Mouse (Mus musculus) limb, embryonic 12.5 days (tissue): ENCODE measurements around the gene Ptpdc1. TPM values are rescaled to one million over a fixed set of nuclear protein-coding genes. Genes with fewer than 3 reads are reported as not detected.

Experiments used
- ATAC-seq: fragments of 200-750 bp; cut with Nextera tagmentation; 2 replicates; pipeline ENCODE4 v1.8.0; 2017; ENCODE audit warnings: low read depth, moderate TSS enrichment; ENCODE audit not compliant: insufficient number of reproducible peaks, insufficient read depth, low FRiP score, low TSS enrichment
- H3K27ac ChIP-seq: fragments of 300-500 bp; sonication (generic); 2 replicates; pipeline ENCODE4 v1.5.1; 2016; ENCODE audit warnings: mild to moderate bottlenecking, moderate library complexity
- H3K27me3 ChIP-seq: fragments of 300-500 bp; sonication (generic); 2 replicates; pipeline ENCODE4 v1.6.1; 2016; ENCODE audit warnings: mild to moderate bottlenecking, moderate library complexity
- H3K36me3 ChIP-seq: fragments of 300-500 bp; sonication (generic); 2 replicates; pipeline ENCODE4 v1.6.1; 2016; ENCODE audit warnings: mild to moderate bottlenecking, moderate library complexity
- H3K4me1 ChIP-seq: fragments of 300-500 bp; sonication (generic); replicated peaks from 2 replicates; pipeline ENCODE4 v1.6.1; 2016
- H3K4me2 ChIP-seq: fragments of 300-500 bp; sonication (generic); 2 replicates; pipeline ENCODE4 v1.6.1; 2016; ENCODE audit warnings: mild to moderate bottlenecking, moderate library complexity
- H3K4me3 ChIP-seq: fragments of 300-500 bp; sonication (generic); replicated peaks from 2 replicates; pipeline ENCODE4 v1.5.1; 2016; ENCODE audit warnings: mild to moderate bottlenecking
- H3K9ac ChIP-seq: fragments of 300-500 bp; sonication (generic); replicated peaks from 2 replicates; pipeline ENCODE4 v1.6.1; 2016; ENCODE audit warnings: mild to moderate bottlenecking, moderate library complexity
- H3K9me3 ChIP-seq: fragments of 300-500 bp; sonication (generic); 2 replicates; pipeline ENCODE4 v1.6.1; 2016; ENCODE audit warnings: mild to moderate bottlenecking, moderate library complexity
- WGBS: fragments of 180-500 bp; shearing (Covaris S2); methylation state at CpG from one replicate; pipeline ENCODE4 v1.1.7; 2016; 5-methylcytosine and 5-hydroxymethylcytosine counted together
- polyA plus RNA-seq: library from polyadenylated mRNA; unstranded; fragments of >200 nt; fragmentation: Nextera tagmentation; extraction: Ambion mirVana; gene quantifications from 2 replicates; pipeline ENCODE4 v1.2.1, GENCODE M21; 2016

Ptpdc1 gene
- polyA plus RNA-seq, 1 experiment from 2014 or later = 20.1 TPM

DNA sequence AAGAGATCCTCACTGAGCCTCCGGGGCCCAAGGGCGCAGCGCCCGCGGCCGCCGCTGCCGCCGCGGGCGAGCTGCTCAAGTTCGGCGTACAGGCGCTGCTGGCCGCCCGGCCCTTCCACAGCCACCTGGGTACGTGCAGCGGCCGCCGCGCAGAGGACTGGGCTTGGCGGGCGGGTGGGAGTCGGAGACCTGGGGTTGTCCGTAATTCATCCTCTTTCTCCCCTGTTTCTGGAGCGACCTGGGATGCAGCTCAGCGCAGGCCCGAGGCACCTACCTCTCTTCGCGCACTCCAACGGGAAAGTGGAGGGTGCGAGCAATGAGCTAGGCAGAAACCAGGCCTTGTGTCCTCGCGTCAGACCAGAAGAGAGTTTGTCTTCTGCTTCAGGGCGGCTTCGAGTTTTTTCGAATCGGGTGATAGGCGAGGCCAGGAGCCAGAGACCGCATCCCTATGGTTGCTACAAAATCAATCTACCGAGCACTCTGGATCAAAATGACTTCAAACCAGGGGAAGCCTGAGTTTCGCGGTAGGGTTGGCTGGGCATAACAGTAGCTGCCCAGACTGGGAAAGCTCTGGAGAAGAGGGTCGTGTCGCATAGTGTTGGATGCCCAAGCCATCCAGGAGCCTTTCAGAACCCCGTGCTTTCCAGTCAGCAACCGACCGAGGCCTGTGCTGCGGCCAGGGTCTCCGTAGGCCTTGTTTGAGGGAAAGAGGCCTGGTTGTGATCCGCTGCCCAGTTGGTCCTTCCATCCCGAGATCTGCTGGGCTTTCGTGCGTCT, 37.9 kb upstream of the Ptpdc1 start:
- WGBS = 2% methylated on average over 54 of the region's 54 CpGs

DNA sequence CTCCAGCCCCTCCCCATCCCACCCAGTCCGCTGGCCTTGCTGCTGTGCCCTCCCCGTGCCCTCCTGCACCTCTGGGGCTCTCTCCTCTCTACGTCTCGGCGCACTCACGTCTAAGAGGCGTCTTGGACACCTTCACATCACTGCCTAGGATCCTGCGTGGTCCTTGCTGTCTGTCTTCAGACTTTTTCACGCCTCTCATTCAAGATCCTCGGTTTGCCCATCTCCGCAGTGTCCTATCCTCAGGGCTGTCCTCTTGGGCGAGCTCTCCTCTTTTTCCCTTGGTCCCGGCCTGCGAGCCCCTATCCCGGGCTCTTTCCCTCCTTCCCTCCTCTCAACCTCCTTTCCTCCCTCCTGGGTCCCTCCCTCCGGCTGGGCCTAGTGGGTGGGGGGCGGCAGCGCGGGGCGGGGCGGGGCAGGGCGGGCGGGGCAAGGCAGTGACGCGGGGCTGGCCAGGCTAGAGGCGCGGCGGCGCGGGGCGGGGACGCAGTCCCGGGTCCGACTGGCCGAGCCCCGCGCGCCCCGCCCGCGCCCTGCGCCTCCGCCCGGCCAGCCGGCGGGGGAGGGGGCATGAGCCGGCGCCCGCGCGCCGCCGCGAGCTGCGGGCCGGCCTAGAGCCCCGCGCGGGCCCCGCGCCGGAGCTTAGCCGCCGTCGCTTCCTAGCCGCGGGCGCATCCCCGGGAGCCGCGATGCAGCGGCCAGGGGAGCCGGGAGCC, 37.1 kb upstream of the Ptpdc1 start, which contains the start of gene Barx1:
TSS of gene Barx1 (plus strand) at position 568 of the 713 bp plus-strand sequence.
- H3K4me3 ChIP-seq = peak within 1 kb of the TSS; percentile 53
- under 1% methylated on average over 61 of the region's 73 CpGs for WGBS
- no peaks in the 10 kb centered on the region for H3K36me3 ChIP-seq
- H3K9ac ChIP-seq = peak within 1 kb of the TSS; percentile 63
- H3K27ac ChIP-seq = no peak within 1 kb of the TSS
- H3K4me2 ChIP-seq = peak within 1 kb of the TSS; percentile 81
- H3K27me3 ChIP-seq = peaks cover 99% of the 10 kb centered on the region
- 0 out of 2 replicates have a peak, but pooled peaks have one; percentile 29 for ATAC-seq
- no peaks in the 10 kb centered on the region for H3K9me3 ChIP-seq
- peaks cover 54% of the 10 kb centered on the region for H3K4me1 ChIP-seq

More for the DNA sequence above, 37.9 kb upstream of the Ptpdc1 start:
- peak overlapping the region; percentile 81 for H3K4me2 ChIP-seq
- peak overlapping the region; percentile 63 for H3K9ac ChIP-seq
- ATAC-seq = no peak
- no peaks in the 10 kb centered on the region for H3K9me3 ChIP-seq
- peaks cover 99% of the 10 kb centered on the region for H3K27me3 ChIP-seq
- H3K4me1 ChIP-seq = peaks cover 53% of the 10 kb centered on the region
- peak overlapping the region; percentile 53 for H3K4me3 ChIP-seq
- H3K36me3 ChIP-seq = no peaks in the 10 kb centered on the region
- no peak overlapping the region for H3K27ac ChIP-seq

DNA sequence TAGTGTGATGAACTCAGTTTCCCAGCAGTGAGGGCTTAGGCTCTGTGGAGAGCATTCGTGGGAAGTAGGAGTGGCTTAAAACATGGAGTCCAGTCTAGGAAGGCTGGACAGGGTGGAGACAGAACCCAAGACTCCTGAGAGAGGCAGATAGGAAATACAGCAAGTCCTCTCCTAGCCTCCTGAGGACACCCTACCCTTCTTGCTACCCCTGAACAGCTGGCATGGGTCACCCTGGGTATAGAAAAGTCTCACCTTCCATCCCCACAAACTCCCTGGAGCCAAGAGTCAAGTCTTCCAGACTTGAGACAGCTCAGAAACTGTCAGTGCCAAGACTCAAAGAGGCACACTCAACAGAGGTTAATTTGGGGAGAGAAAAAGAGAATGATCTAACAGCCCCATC, 36.1 kb upstream of the Ptpdc1 start:
- peaks cover 99% of the 10 kb centered on the region for H3K27me3 ChIP-seq
- H3K4me2 ChIP-seq = no peak overlapping the region
- H3K27ac ChIP-seq = no peak overlapping the region
- H3K4me3 ChIP-seq = no peak overlapping the region
- peaks cover 54% of the 10 kb centered on the region for H3K4me1 ChIP-seq
- no peaks in the 10 kb centered on the region for H3K9me3 ChIP-seq
- H3K9ac ChIP-seq = no peak overlapping the region
- no peaks in the 10 kb centered on the region for H3K36me3 ChIP-seq
- WGBS = 6% methylated on average over 1 of the region's 1 CpGs
- ATAC-seq = no peak

DNA sequence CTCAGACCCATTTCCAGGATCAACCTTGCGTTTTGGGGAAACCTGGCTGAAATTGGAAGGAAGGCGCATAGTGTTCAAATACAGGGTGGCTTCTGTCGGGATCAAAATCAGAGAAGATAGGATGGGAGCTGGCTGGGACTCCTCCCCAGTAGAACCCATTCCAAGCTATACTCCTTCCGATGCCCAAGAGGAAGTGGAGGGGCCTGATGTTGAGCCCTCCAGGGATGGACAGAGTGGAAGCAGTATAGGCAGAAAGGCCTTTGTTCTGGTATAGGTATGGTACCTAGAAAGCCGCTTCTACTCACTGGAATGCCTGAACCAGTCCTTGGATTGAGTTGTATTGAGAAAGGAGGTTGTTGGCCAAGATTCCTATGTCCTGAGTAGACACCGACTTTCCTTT, 35.3 kb upstream of the Ptpdc1 start:
- ATAC-seq = no peak
- Histone ChIP-seq H3K9ac (no peak overlapping the region), H3K27ac (no peak overlapping the region), H3K4me1 (peaks cover 49% of the 10 kb centered on the region), H3K4me3 (no peak overlapping the region), H3K9me3 (no peaks in the 10 kb centered on the region), H3K36me3 (no peaks in the 10 kb centered on the region), H3K4me2 (no peak overlapping the region), H3K27me3 (peaks cover 99% of the 10 kb centered on the region)
- WGBS = 9% methylated on average over 6 of the region's 6 CpGs

GRCm38 (mm10) chr13:48660221-48660734, 34.8 kb upstream of the Ptpdc1 start:
- peak overlapping the region; percentile 30; the same call in 1 of the 2 replicates for H3K4me3 ChIP-seq
- 1% methylated on average over 11 of the region's 11 CpGs for WGBS
- H3K9ac ChIP-seq = no peak overlapping the region
- no peak overlapping the region for H3K27ac ChIP-seq
- peak overlapping the region; percentile 48 for H3K4me2 ChIP-seq
- H3K36me3 ChIP-seq = no peaks in the 10 kb centered on the region
- H3K9me3 ChIP-seq = no peaks in the 10 kb centered on the region
- H3K4me1 ChIP-seq = peaks cover 48% of the 10 kb centered on the region
- no peak for ATAC-seq
- peaks cover 99% of the 10 kb centered on the region for H3K27me3 ChIP-seq

DNA sequence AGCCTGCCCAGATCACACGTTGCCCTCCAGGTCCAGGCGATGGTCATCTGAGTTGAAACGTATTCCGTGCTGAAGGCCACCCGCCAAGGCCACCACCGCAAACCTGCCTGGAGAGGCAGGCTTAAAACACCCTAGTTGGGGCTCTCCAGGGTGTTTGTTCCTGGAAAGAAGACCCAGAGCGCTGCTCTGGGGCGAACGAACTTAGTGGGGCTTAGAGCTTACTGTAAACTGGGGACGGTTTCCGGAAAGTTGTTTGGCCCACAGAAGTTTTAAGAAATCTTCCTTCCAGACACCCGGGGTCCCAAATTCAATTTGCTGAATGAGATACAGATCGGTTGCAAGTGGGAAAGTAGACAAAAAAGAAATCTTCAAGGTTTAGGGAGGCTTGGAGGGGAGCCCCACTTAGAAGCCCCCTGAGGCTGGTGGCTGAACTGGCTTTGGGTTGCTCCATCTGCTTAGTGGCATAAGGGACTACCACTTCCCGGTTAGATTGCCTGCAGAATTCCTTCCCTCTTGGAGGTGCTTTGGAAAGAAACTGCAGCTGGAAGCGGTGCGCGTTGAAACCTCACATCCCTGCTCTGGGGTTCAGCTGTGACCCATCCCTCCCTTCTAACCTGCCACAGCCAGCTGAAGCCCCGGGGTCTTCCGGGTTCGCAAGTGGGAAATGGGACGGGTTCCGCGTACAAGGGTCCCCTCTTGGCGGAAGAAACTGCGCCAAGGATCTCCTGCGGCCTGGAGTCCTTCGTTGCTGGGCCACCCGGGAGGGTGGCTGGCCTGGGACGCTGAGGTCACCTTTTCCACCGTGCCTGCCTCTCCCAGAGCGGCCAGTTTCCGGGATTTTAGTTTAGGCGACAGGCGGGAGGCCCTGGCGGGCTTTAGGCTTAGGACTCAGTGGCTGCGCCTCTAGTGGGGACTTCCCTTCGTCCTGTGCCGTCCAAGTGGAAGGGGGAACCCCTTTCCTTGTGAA, 34.1 kb upstream of the Ptpdc1 start:
- Histone ChIP-seq H3K4me3 (peak overlapping the region; percentile 30), H3K9ac (no peak overlapping the region), H3K9me3 (no peaks in the 10 kb centered on the region), H3K27me3 (peaks cover 99% of the 10 kb centered on the region), H3K4me2 (peak overlapping the region; percentile 48), H3K36me3 (no peaks in the 10 kb centered on the region), H3K4me1 (peaks cover 41% of the 10 kb centered on the region), H3K27ac (no peak overlapping the region)
- 2% methylated on average over 38 of the region's 38 CpGs for WGBS
- no peak for ATAC-seq

DNA sequence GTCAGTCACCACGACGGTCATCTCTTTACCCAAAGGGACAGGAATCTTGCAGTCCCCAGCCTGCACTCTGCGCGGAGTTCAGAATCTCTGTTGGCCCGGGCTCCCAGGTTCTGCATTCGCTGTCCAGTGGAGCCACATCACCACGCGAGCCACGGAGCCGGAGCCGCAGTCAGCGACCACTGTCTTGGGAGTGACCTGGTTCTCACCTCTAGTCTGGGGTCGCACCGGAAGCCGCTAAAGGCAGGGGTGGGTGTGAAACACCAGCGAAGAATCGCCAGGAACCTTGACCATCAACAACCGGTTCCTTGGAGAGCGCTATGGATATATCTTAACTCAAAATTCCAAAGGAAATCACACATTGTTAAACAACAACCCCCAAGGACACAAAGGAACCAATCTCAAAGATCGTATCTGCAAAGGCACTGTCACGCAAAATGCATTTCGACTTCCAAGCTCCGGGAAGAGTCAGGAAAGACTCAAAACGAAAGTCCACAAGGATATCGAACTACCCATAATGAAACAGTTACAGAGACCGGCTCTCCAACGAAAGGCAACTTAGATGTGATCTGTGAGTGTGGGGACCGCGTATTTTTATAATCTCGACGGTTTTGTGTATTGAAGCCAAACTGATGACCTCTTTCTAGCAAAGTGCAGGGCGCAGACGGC, 33.3 kb upstream of the Ptpdc1 start:
- Histone ChIP-seq H3K9me3 (no peaks in the 10 kb centered on the region), H3K36me3 (no peaks in the 10 kb centered on the region), H3K27ac (no peak overlapping the region), H3K4me1 (peaks cover 37% of the 10 kb centered on the region), H3K4me3 (peak overlapping the region; percentile 30; the same call in 1 of the 2 replicates), H3K9ac (no peak overlapping the region), H3K27me3 (peaks cover 97% of the 10 kb centered on the region), H3K4me2 (0 out of 2 replicates have a peak overlapping the region, but pooled peaks have one; percentile 10)
- no peak for ATAC-seq
- WGBS = 1% methylated on average over 33 of the region's 33 CpGs

GRCm38 (mm10) chr13:48657791-48658190, 32.3 kb upstream of the Ptpdc1 start:
- ATAC-seq = no peak
- peaks cover 29% of the 10 kb centered on the region for H3K4me1 ChIP-seq
- H3K4me2 ChIP-seq = no peak overlapping the region
- H3K9ac ChIP-seq = no peak overlapping the region
- 2% methylated on average over 9 of the region's 9 CpGs for WGBS
- no peaks in the 10 kb centered on the region for H3K9me3 ChIP-seq
- peaks cover 98% of the 10 kb centered on the region for H3K27me3 ChIP-seq
- no peaks in the 10 kb centered on the region for H3K36me3 ChIP-seq
- H3K27ac ChIP-seq = no peak overlapping the region
- H3K4me3 ChIP-seq = no peak overlapping the region

DNA sequence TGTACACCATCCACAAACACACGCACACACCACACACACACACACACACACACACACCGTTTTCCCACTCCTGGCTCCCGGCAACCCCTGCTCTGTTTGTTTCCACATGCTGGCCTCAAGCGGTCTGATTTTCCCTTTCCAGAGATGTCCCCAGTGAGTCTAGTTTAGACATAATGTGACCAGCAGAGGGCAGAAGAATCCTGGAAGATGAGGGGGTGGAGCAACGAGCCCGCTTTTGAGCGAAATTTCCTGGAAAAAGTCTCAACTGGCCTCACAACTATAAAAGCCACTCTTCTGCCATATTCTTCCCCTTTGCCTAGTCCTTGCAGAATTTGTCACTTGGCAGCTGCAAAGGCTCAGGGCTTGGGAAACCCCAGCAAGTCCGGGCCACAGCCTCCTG, 30.2 kb upstream of the Ptpdc1 start:
- Histone ChIP-seq H3K9me3 (no peaks in the 10 kb centered on the region), H3K36me3 (no peaks in the 10 kb centered on the region), H3K27ac (no peak overlapping the region), H3K27me3 (peaks cover 91% of the 10 kb centered on the region), H3K4me2 (peak overlapping the region; percentile 8; the same call in 1 of the 2 replicates), H3K9ac (0 out of 2 replicates have a peak overlapping the region, but pooled peaks have one; percentile 9), H3K4me1 (peaks cover 22% of the 10 kb centered on the region), H3K4me3 (no peak overlapping the region)
- 2% methylated on average over 8 of the region's 8 CpGs for WGBS
- peak; percentile 14 for ATAC-seq
